Mouse (Mus musculus) stomach, embryonic 15.5 days (tissue): Measurements from ENCODE around the gene Katnbl1. TPM values are rescaled to one million over a fixed set of nuclear protein-coding genes. Genes with fewer than 3 reads are reported as not detected.

Source experiments
- ATAC-seq: fragments of 200-750 bp; cut with Nextera tagmentation; 2 replicates; pipeline ENCODE4 v1.8.0; 2017; ENCODE audit warnings: low read depth, moderate number of reproducible peaks, moderate TSS enrichment; ENCODE audit not compliant: insufficient read depth, low FRiP score
- H3K27ac ChIP-seq: fragments of 300-500 bp; sonication (generic); 2 replicates; pipeline ENCODE4 v1.5.1; 2015; ENCODE audit warnings: mild to moderate bottlenecking, inconsistent platforms
- H3K27me3 ChIP-seq: fragments of 300-500 bp; sonication (generic); replicated peaks from 2 replicates; pipeline ENCODE4 v1.6.1; 2015; ENCODE audit warnings: inconsistent platforms
- H3K36me3 ChIP-seq: fragments of 300-500 bp; sonication (generic); 2 replicates; pipeline ENCODE4 v1.6.1; 2015; ENCODE audit warnings: inconsistent platforms
- H3K4me1 ChIP-seq: fragments of 300-500 bp; sonication (generic); 2 replicates; pipeline ENCODE4 v1.6.1; 2015; ENCODE audit warnings: inconsistent platforms
- H3K4me2 ChIP-seq: fragments of 300-500 bp; sonication (generic); 2 replicates; pipeline ENCODE4 v1.6.1; 2015; ENCODE audit warnings: mild to moderate bottlenecking, inconsistent platforms
- H3K4me3 ChIP-seq: fragments of 300-500 bp; sonication (generic); replicated peaks from 2 replicates; pipeline ENCODE4 v1.5.1; 2015; ENCODE audit warnings: inconsistent platforms
- H3K9ac ChIP-seq: fragments of 300-500 bp; sonication (generic); 2 replicates; pipeline ENCODE4 v1.6.1; 2015; ENCODE audit warnings: inconsistent platforms
- H3K9me3 ChIP-seq: fragments of 300-500 bp; sonication (generic); 2 replicates; pipeline ENCODE4 v1.6.1; 2016; ENCODE audit warnings: inconsistent platforms
- WGBS: fragments of 180-500 bp; shearing (Covaris S2); methylation state at CpG from one replicate; pipeline ENCODE4 v1.1.7; 2015; 5-methylcytosine and 5-hydroxymethylcytosine counted together
- polyA plus RNA-seq: library from polyadenylated mRNA; unstranded; fragments of >200 nt; fragmentation: Nextera tagmentation; extraction: Ambion mirVana; gene quantifications from 2 replicates; pipeline ENCODE4 v1.2.1, GENCODE M21; 2015

Katnbl1 gene
- polyA plus RNA-seq, 1 experiment from 2014 or later, result 39.2 TPM

- peak; percentile 90 for ATAC-seq
- Histone ChIP-seq H3K27ac (peak within 1 kb of the TSS; percentile 88), H3K4me3 (peak within 1 kb of the TSS; percentile 99), H3K9me3 (no peaks in the 10 kb centered on the region), H3K27me3 (no peaks in the 10 kb centered on the region), H3K36me3 (peaks cover 5% of the 10 kb centered on the region), H3K4me1 (no peaks in the 10 kb centered on the region; the same call in 1 of the 2 replicates), H3K4me2 (peak within 1 kb of the TSS; percentile 71), H3K9ac (peak within 1 kb of the TSS; percentile 85)
- 2% methylated on average over 46 of the region's 46 CpGs for WGBS
Observed at GRCm38 (mm10) chr2:112367726-112368673, 11.0 kb upstream of the Katnbl1 start, which contains the start of gene Emc4. Gene Emc4 (minus strand): TSS chr2:112368027.

- H3K27me3 ChIP-seq, result no peaks in the 10 kb centered on the region
- no peak overlapping the region for H3K4me2 ChIP-seq
- no peaks in the 10 kb centered on the region; the same call in 1 of the 2 replicates for H3K4me1 ChIP-seq
- ATAC-seq, result no peak
- no peaks in the 10 kb centered on the region; the same call in 1 of the 2 replicates for H3K36me3 ChIP-seq
- no peaks in the 10 kb centered on the region for H3K9me3 ChIP-seq
- no peak overlapping the region for H3K4me3 ChIP-seq
- 62% methylated on average over 5 of the region's 5 CpGs for WGBS
- H3K27ac ChIP-seq, result no peak overlapping the region
- H3K9ac ChIP-seq, result no peak overlapping the region
Observed at GRCm38 (mm10) chr2:112369941-112370340, 9.1 kb upstream of the Katnbl1 start.

- Histone ChIP-seq H3K36me3 (no peaks in the 10 kb centered on the region), H3K4me2 (no peak overlapping the region), H3K9me3 (no peaks in the 10 kb centered on the region), H3K4me1 (no peaks in the 10 kb centered on the region), H3K27ac (no peak overlapping the region), H3K9ac (no peak overlapping the region), H3K27me3 (no peaks in the 10 kb centered on the region), H3K4me3 (no peak overlapping the region)
- 53% methylated on average over 4 of the region's 4 CpGs for WGBS
- no peak for ATAC-seq
Observed at GRCm38 (mm10) chr2:112373141-112373540, 5.9 kb upstream of the Katnbl1 start.

GRCm38 (mm10) chr2:112374610-112375009 lies 4.4 kb upstream of the Katnbl1 start:
- Histone ChIP-seq H3K27me3 (no peaks in the 10 kb centered on the region), H3K4me2 (no peak overlapping the region), H3K4me3 (no peak overlapping the region), H3K36me3 (no peaks in the 10 kb centered on the region), H3K27ac (no peak overlapping the region), H3K9me3 (no peaks in the 10 kb centered on the region), H3K9ac (no peak overlapping the region), H3K4me1 (no peaks in the 10 kb centered on the region)
- no peak for ATAC-seq
- 49% methylated on average over 5 of the region's 5 CpGs for WGBS

GRCm38 (mm10) chr2:112380131-112380530 lies 1.1 kb downstream of the Katnbl1 start:
- no peaks in the 10 kb centered on the region for H3K36me3 ChIP-seq
- H3K9me3 ChIP-seq, result no peaks in the 10 kb centered on the region
- H3K4me1 ChIP-seq, result peaks cover 2% of the 10 kb centered on the region; the same call in 1 of the 2 replicates
- no peak overlapping the region for H3K27ac ChIP-seq
- H3K9ac ChIP-seq, result peak overlapping the region; percentile 80
- peak overlapping the region; percentile 65 for H3K4me2 ChIP-seq
- no peak for ATAC-seq
- 34% methylated on average over 8 of the region's 8 CpGs for WGBS
- no peaks in the 10 kb centered on the region for H3K27me3 ChIP-seq
- H3K4me3 ChIP-seq, result peak overlapping the region; percentile 93

GRCm38 (mm10) chr2:112381219-112381618 lies 2.2 kb downstream of the Katnbl1 start:
- Histone ChIP-seq H3K27me3 (no peaks in the 10 kb centered on the region), H3K4me3 (no peak overlapping the region), H3K4me2 (no peak overlapping the region), H3K27ac (no peak overlapping the region), H3K4me1 (peaks cover 2% of the 10 kb centered on the region; the same call in 1 of the 2 replicates), H3K36me3 (no peaks in the 10 kb centered on the region), H3K9ac (no peak overlapping the region), H3K9me3 (no peaks in the 10 kb centered on the region)
- ATAC-seq, result no peak
- WGBS, result 98% methylated on average over 1 of the region's 1 CpGs

GRCm38 (mm10) chr2:112390843-112391242 lies 11.8 kb downstream of the Katnbl1 start:
- no peaks in the 10 kb centered on the region for H3K9me3 ChIP-seq
- no peak overlapping the region for H3K27ac ChIP-seq
- H3K4me1 ChIP-seq, result no peaks in the 10 kb centered on the region
- 79% methylated on average over 5 of the region's 5 CpGs for WGBS
- H3K9ac ChIP-seq, result no peak overlapping the region
- H3K4me3 ChIP-seq, result no peak overlapping the region
- H3K36me3 ChIP-seq, result no peaks in the 10 kb centered on the region
- no peaks in the 10 kb centered on the region for H3K27me3 ChIP-seq
- no peak overlapping the region for H3K4me2 ChIP-seq
- ATAC-seq, result no peak

GRCm38 (mm10) chr2:112391346-112392000 lies 12.5 kb downstream of the Katnbl1 start:
- no peaks in the 10 kb centered on the region for H3K4me1 ChIP-seq
- H3K27me3 ChIP-seq, result no peaks in the 10 kb centered on the region
- H3K27ac ChIP-seq, result no peak overlapping the region
- H3K4me3 ChIP-seq, result no peak overlapping the region
- H3K36me3 ChIP-seq, result no peaks in the 10 kb centered on the region
- no peak for ATAC-seq
- no peak overlapping the region for H3K4me2 ChIP-seq
- WGBS, result 74% methylated on average over 4 of the region's 4 CpGs
- no peak overlapping the region for H3K9ac ChIP-seq
- no peaks in the 10 kb centered on the region for H3K9me3 ChIP-seq

GRCm38 (mm10) chr2:112392689-112393088 lies 13.7 kb downstream of the Katnbl1 start:
- no peaks in the 10 kb centered on the region for H3K27me3 ChIP-seq
- H3K9me3 ChIP-seq, result no peaks in the 10 kb centered on the region
- H3K36me3 ChIP-seq, result no peaks in the 10 kb centered on the region
- no peak overlapping the region for H3K9ac ChIP-seq
- H3K4me2 ChIP-seq, result no peak overlapping the region
- no peak for ATAC-seq
- H3K4me1 ChIP-seq, result no peaks in the 10 kb centered on the region
- 74% methylated on average over 1 of the region's 1 CpGs for WGBS
- no peak overlapping the region for H3K27ac ChIP-seq
- H3K4me3 ChIP-seq, result no peak overlapping the region

- no peak for ATAC-seq
- no peak overlapping the region for H3K4me3 ChIP-seq
Observed at GRCm38 (mm10) chr2:112393958-112394357, 14.9 kb downstream of the Katnbl1 start.

GRCm38 (mm10) chr2:112396649-112397048 lies 17.6 kb downstream of the Katnbl1 start:
- no peak for ATAC-seq
- no peaks in the 10 kb centered on the region for H3K9me3 ChIP-seq
- no peaks in the 10 kb centered on the region for H3K4me1 ChIP-seq
- H3K4me2 ChIP-seq, result no peak overlapping the region
- no peak overlapping the region for H3K27ac ChIP-seq
- 44% methylated on average over 1 of the region's 1 CpGs for WGBS
- no peak overlapping the region for H3K9ac ChIP-seq
- no peaks in the 10 kb centered on the region for H3K27me3 ChIP-seq
- no peak overlapping the region for H3K4me3 ChIP-seq
- H3K36me3 ChIP-seq, result no peaks in the 10 kb centered on the region

More at GRCm38 (mm10) chr2:112393958-112394357, 14.9 kb downstream of the Katnbl1 start:
- no peak overlapping the region for H3K9ac ChIP-seq
- no peak overlapping the region for H3K27ac ChIP-seq
- no peak overlapping the region for H3K4me2 ChIP-seq
- no peaks in the 10 kb centered on the region for H3K4me1 ChIP-seq
- H3K27me3 ChIP-seq, result no peaks in the 10 kb centered on the region
- H3K36me3 ChIP-seq, result no peaks in the 10 kb centered on the region
- H3K9me3 ChIP-seq, result no peaks in the 10 kb centered on the region

GRCm38 (mm10) chr2:112407030-112407429 lies 28.0 kb downstream of the Katnbl1 start:
- Histone ChIP-seq H3K27ac (no peak overlapping the region), H3K9ac (no peak overlapping the region), H3K4me1 (no peaks in the 10 kb centered on the region), H3K4me2 (no peak overlapping the region), H3K27me3 (no peaks in the 10 kb centered on the region), H3K9me3 (no peaks in the 10 kb centered on the region), H3K4me3 (no peak overlapping the region), H3K36me3 (peaks cover 11% of the 10 kb centered on the region)
- 76% methylated on average over 3 of the region's 3 CpGs for WGBS
- no peak for ATAC-seq
